Mouse (Mus musculus) neural tube, embryonic 15.5 days (tissue): ENCODE results near the gene Dynll1. TPM values are rescaled to one million over a fixed set of nuclear protein-coding genes. Genes with fewer than 3 reads are reported as not detected.

Experiments
- ATAC-seq: fragments of 200-750 bp; cut with Nextera tagmentation; 2 replicates; pipeline ENCODE4 v1.8.0; 2017; ENCODE audit warnings: mild to moderate bottlenecking, moderate TSS enrichment, moderate library complexity; ENCODE audit not compliant: low FRiP score
- H3K27ac ChIP-seq: fragments of 300-500 bp; sonication (generic); replicated peaks from 2 replicates; pipeline ENCODE4 v1.5.1; 2015; ENCODE audit warnings: mild to moderate bottlenecking, inconsistent platforms
- H3K27me3 ChIP-seq: fragments of 300-500 bp; sonication (generic); replicated peaks from 2 replicates; pipeline ENCODE4 v1.6.1; 2015; ENCODE audit warnings: inconsistent platforms
- H3K36me3 ChIP-seq: fragments of 300-500 bp; sonication (generic); 2 replicates; pipeline ENCODE4 v1.6.1; 2015; ENCODE audit warnings: inconsistent platforms
- H3K4me1 ChIP-seq: fragments of 300-500 bp; sonication (generic); 2 replicates; pipeline ENCODE4 v1.6.1; 2015; ENCODE audit warnings: inconsistent platforms
- H3K4me2 ChIP-seq: fragments of 300-500 bp; sonication (generic); 2 replicates; pipeline ENCODE4 v1.6.1; 2015; ENCODE audit warnings: inconsistent platforms, mild to moderate bottlenecking, moderate library complexity
- H3K4me3 ChIP-seq: fragments of 300-500 bp; sonication (generic); replicated peaks from 2 replicates; pipeline ENCODE4 v1.5.1; 2015; ENCODE audit warnings: mild to moderate bottlenecking, inconsistent platforms
- H3K9ac ChIP-seq: fragments of 300-500 bp; sonication (generic); replicated peaks from 2 replicates; pipeline ENCODE4 v1.6.1; 2015; ENCODE audit warnings: mild to moderate bottlenecking, inconsistent platforms
- H3K9me3 ChIP-seq: fragments of 300-500 bp; sonication (generic); replicated peaks from 2 replicates; pipeline ENCODE4 v1.6.1; 2016; ENCODE audit warnings: inconsistent platforms
- WGBS: fragments of 180-500 bp; shearing (Covaris S2); methylation state at CpG from one replicate; pipeline ENCODE4 v1.1.7; 2015; ENCODE audit warnings: mixed read lengths; 5-methylcytosine and 5-hydroxymethylcytosine counted together
- polyA plus RNA-seq: library from polyadenylated mRNA; unstranded; fragments of >200 nt; fragmentation: Nextera tagmentation; extraction: Ambion mirVana; gene quantifications from 2 replicates; pipeline ENCODE4 v1.2.1, GENCODE M21; 2015

Dynll1 gene
- polyA plus RNA-seq, 1 experiment from 2014 or later = 1,328 TPM

DNA sequence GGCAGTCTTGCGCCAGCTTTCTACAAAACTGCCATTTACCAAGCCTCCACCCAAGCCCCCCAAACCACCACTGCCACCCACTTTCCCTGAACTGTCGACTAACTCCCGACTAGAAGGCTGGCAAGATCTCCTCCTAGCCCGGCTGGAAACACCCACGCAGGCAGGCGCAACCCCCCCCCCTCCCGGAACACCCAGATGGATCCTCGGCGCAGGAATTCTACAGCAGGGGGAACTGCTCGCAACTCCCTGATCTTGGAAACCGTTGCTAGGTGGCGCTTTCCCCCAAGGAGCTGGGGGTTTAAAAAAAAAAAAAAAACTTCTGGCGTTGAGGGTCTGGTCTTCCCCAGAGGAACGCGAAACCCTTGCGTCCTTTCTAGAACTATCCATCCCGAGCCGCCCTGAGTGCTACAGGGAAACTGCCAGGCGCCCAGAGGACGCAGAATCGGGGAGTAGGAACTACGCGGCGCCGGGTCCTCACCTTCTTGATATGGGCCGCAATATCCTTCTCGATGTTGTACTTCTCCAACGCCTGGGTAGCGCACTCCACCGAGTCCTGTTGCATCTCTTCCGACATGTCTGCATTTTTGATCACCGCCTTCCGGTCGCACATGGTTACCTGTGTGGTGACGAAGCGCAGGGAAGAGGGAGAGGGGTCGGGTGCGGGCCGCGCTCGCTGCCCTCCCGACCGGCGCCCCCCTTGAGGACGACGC lies 609 bp downstream of the Dynll1 start:
- H3K36me3 ChIP-seq = peaks cover 35% of the 10 kb centered on the region
- WGBS = under 1% methylated on average over 46 of the region's 46 CpGs
- H3K9ac ChIP-seq = peak overlapping the region; percentile 88
- H3K4me2 ChIP-seq = peak overlapping the region; percentile 70
- peaks cover 34% of the 10 kb centered on the region for H3K4me1 ChIP-seq
- H3K27ac ChIP-seq = peak overlapping the region; percentile 93
- peak; percentile 62 for ATAC-seq
- no peaks in the 10 kb centered on the region for H3K9me3 ChIP-seq
- no peaks in the 10 kb centered on the region for H3K27me3 ChIP-seq
- H3K4me3 ChIP-seq = peak overlapping the region; percentile 82

DNA sequence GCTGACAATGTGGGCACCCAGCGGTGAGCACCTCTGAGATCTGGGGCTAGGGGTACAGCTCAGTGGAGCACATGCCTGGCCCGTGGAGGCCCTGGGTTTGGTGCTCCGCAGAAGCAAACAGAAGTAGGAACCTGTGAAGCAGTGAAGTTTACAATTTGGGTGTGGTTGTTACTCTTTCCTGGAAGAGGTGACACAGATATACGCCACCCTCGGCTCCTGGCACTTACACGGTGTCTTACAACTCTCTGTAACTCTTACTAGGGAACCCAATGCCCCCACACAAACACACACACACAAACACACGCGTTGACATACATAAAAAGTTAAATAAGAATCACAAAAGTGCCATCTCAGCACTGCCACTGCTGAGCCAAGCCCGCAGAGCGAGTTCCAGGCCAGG lies 4.5 kb downstream of the Dynll1 start:
- no peak overlapping the region for H3K27ac ChIP-seq
- no peak for ATAC-seq
- H3K4me1 ChIP-seq = peaks cover 24% of the 10 kb centered on the region
- 88% methylated on average over 10 of the region's 10 CpGs for WGBS
- H3K36me3 ChIP-seq = peaks cover 63% of the 10 kb centered on the region
- H3K9ac ChIP-seq = no peak overlapping the region
- H3K4me2 ChIP-seq = no peak overlapping the region
- no peaks in the 10 kb centered on the region for H3K9me3 ChIP-seq
- no peak overlapping the region for H3K4me3 ChIP-seq
- H3K27me3 ChIP-seq = no peaks in the 10 kb centered on the region

DNA sequence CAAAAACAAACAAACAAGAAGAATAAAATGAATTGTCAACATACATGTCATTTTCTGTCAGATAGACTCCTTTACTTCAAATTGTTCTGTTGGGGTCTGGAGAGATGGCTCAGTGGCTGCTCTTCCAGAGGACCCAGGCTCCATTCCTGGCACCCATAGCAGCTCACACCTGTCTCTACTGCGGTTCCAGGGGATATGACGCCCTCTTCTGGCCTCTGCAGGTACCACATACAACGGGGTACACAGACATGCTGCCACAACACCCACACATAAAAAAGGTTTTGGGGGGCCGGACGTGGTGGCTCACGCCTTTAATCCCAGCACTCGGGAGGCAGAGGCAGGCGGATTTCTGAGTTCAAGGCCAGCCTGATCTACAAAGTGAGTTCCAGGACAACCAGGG lies 6.6 kb downstream of the Dynll1 start:
- WGBS = 90% methylated on average over 8 of the region's 8 CpGs
- Histone ChIP-seq H3K27me3 (no peaks in the 10 kb centered on the region), H3K9me3 (no peaks in the 10 kb centered on the region), H3K27ac (no peak overlapping the region), H3K4me2 (no peak overlapping the region), H3K4me1 (peaks cover 17% of the 10 kb centered on the region), H3K9ac (no peak overlapping the region), H3K36me3 (peaks cover 81% of the 10 kb centered on the region), H3K4me3 (no peak overlapping the region)
- no peak for ATAC-seq

DNA sequence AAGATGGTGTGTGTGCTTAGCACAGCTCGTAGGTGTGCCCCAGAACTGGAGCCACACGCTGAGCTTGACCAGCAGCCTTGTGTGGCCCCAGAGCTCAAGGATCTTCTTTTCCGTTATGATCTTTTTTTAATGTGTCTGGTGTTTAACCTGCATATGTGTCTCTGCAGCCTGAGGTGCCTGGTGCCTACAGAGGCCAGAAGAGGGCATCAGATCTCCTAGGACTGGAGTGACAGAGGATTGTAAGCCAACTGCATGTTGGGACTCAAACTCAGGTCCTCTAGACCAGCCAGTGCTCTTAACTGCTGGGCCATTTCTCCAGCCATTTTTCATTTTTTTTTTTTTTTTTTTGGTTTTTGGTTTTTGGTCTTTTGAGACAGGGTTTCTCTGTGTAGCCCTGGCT lies 16.1 kb downstream of the Dynll1 start:
- H3K36me3 ChIP-seq = peaks cover 51% of the 10 kb centered on the region
- H3K4me1 ChIP-seq = peaks cover 7% of the 10 kb centered on the region

DNA sequence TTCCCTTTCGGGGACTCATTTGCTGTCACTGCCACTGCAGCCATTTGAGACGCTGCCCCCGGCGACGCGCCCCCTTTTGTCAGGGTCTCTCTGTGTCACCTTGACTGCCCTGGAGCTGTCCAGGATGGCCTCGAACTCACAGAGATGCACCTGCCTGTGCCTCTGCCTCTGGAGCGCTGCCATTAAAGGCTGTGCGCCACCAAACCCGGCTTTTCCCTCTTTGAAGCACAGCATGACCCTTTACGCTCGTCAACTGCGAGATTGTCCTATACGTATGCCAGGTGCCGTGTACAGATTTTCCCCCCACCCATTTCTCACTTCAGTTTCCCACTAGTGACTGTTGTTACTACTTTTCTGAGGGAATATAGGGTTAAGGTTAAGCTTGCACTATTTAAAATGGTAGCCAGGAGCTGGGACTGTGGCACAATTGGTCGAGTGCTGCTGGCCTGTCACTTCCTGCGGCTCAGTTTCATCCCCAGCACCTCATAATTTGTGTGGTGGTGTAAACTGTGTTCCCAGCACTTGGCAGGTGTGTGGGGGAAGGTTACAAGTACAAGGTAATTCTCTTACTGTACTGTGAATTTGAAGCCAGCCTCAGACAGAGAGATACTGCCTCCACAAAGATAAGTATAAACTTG lies 20.6 kb downstream of the Dynll1 start:
- Histone ChIP-seq H3K4me1 (peaks cover 10% of the 10 kb centered on the region), H3K4me2 (peak overlapping the region; percentile 92), H3K36me3 (peaks cover 19% of the 10 kb centered on the region), H3K9ac (peak overlapping the region; percentile 96), H3K4me3 (peak overlapping the region; percentile 97), H3K27me3 (no peaks in the 10 kb centered on the region), H3K27ac (peak overlapping the region; percentile 79), H3K9me3 (no peaks in the 10 kb centered on the region)
- 6% methylated on average over 17 of the region's 17 CpGs for WGBS
- peak; percentile 57; the same call in 1 of the 2 replicates for ATAC-seq

More for the DNA sequence above, 16.1 kb downstream of the Dynll1 start:
- Histone ChIP-seq H3K9ac (no peak overlapping the region), H3K9me3 (no peaks in the 10 kb centered on the region), H3K27me3 (no peaks in the 10 kb centered on the region), H3K4me3 (no peak overlapping the region), H3K27ac (no peak overlapping the region), H3K4me2 (no peak overlapping the region)
- 83% methylated on average over 3 of the region's 3 CpGs for WGBS
- no peak for ATAC-seq

DNA sequence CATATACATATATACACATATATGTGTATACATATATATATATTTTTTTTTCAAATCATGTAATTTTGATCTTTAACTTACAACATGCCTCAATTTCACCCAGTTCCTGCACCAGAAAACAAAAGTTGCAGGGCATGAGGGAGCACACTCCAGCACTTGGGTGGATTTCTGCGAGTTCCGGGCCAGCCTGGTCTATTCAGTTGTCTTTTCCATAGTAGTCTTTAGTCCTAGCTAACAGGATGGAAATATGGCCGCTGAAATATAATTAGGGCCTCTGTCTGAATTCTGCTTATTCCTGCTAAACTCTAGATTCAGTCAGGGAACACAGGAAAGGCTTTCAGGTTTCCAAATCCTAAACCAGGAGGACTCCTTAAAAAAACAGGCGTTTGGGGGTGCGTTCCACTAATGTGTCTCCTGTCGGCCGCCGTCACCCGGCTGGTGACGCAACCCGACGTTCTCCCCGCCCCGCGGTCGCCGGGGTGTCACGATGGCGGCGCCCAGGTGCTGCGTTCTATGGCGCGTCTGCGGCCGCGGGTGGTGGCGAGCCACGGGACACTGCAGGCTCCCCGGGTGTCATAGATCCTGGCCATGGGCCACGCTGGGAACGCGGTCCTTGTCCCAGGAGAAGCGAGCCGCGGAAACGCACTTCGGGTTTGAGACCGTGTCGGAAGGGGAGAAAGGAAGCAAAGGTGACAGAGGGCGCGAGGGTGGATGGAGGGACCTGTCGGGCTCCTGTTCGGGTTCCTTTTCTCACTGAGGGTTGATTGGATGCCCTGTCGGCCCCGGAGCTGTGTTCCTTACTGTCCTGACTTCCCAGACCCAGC lies 21.4 kb downstream of the Dynll1 start, which contains the start of gene Coq5:
Gene Coq5, plus strand, starts transcription at position 441 of the 824 bp plus-strand sequence.
- 3% methylated on average over 45 of the region's 45 CpGs for WGBS
- Histone ChIP-seq H3K27ac (peak within 1 kb of the TSS; percentile 79), H3K4me1 (peaks cover 10% of the 10 kb centered on the region)

DNA sequence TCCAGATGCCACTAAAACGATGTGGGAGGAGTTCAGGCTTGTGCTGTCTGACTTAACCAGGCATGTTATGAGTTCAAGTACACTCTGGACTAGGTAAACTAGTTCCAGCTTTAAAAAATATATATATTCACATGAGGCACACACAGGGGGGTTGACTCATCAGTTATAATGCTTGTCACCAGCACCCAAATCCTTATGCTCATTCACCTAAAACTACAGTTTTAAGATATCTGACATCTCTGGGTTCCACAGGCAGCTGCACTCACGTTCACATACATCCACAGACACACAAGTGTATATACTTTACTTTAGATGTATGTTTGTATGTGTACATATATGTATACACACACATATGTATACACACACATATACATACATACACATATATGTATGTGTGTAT lies 22.0 kb downstream of the Dynll1 start:
- Histone ChIP-seq H3K27me3 (no peaks in the 10 kb centered on the region), H3K4me3 (no peak overlapping the region), H3K9ac (no peak overlapping the region), H3K9me3 (no peaks in the 10 kb centered on the region), H3K27ac (no peak overlapping the region), H3K4me2 (no peak overlapping the region), H3K36me3 (peaks cover 7% of the 10 kb centered on the region), H3K4me1 (peaks cover 10% of the 10 kb centered on the region)
- 67% methylated on average over 2 of the region's 2 CpGs for WGBS
- ATAC-seq = no peak

More for the DNA sequence above, 21.4 kb downstream of the Dynll1 start, which contains the start of gene Coq5:
- peak within 1 kb of the TSS; percentile 96 for H3K9ac ChIP-seq
- peak within 1 kb of the TSS; percentile 92 for H3K4me2 ChIP-seq
- H3K27me3 ChIP-seq = no peaks in the 10 kb centered on the region
- peak; percentile 77 for ATAC-seq
- H3K4me3 ChIP-seq = peak within 1 kb of the TSS; percentile 97
- no peaks in the 10 kb centered on the region for H3K9me3 ChIP-seq
- H3K36me3 ChIP-seq = peaks cover 14% of the 10 kb centered on the region

DNA sequence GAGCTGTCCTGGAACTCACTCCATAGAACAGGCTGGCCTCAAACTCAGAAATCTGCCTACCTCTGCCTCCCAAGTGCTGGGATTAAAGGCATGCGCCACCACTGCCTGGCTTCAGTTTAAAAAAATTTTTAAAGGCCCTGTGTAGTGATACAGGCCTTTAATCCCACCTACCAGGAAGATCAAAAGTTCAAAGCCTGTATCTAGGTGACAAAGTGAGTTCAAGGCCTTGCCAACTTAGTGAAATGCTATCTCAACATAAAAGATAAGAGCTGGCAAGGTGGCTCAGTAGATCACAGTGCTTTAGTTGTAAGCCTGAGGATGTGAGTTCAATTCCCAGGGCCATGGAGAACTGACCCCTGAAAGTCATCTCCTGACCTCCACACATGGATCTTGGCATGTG lies 22.7 kb downstream of the Dynll1 start:
- Histone ChIP-seq H3K4me3 (no peak overlapping the region), H3K27me3 (no peaks in the 10 kb centered on the region), H3K36me3 (peaks cover under 1% of the 10 kb centered on the region; the same call in 1 of the 2 replicates), H3K27ac (no peak overlapping the region), H3K9ac (no peak overlapping the region), H3K9me3 (no peaks in the 10 kb centered on the region), H3K4me1 (peaks cover 16% of the 10 kb centered on the region), H3K4me2 (no peak overlapping the region)
- 94% methylated on average over 1 of the region's 1 CpGs for WGBS
- ATAC-seq = no peak

DNA sequence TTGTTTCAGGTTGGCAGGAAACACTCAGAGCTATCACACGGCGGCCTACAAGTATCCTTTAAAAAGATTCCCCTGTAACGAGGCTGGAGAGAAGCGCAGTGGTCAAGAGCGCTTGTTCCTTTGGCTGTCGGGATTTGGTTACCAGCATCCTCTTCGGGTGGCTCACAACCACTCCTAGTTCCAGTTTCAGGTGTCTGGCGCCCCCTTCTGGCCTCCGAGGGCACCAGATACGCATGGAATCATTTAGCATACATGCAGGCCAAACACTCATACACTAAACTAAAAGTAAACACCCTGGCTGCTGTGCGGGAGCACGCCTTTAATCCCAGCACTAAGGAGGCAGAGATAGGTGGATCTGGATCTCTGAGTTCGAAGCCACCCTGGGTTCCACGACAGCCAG lies 24.8 kb downstream of the Dynll1 start:
- ATAC-seq = no peak
- Histone ChIP-seq H3K9me3 (no peaks in the 10 kb centered on the region), H3K27me3 (no peaks in the 10 kb centered on the region), H3K36me3 (no peaks in the 10 kb centered on the region), H3K4me3 (no peak overlapping the region), H3K4me2 (no peak overlapping the region), H3K4me1 (peaks cover 27% of the 10 kb centered on the region), H3K27ac (no peak overlapping the region), H3K9ac (no peak overlapping the region)
- WGBS = 37% methylated on average over 14 of the region's 14 CpGs

DNA sequence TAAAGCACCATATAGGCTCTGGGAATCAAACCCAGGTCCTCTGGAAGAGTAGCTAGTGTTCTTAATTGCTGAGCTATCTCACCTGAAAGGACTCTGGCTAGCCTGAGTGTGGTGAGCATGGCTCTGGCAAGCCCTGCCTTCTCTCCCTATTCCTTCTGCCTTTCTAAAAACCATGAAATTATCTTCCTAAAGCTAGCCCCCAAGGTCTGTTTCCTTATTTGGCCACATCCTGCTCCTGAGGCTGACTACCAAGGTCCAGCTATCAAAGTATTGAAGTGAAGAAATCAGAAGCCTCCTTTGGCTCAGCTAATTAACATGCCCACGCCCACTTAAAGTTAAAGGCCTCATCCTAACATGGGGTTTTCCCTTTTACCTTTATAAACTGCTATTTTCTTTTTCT lies 26.0 kb downstream of the Dynll1 start:
- H3K4me2 ChIP-seq = no peak overlapping the region
- no peak overlapping the region for H3K9ac ChIP-seq
- H3K27ac ChIP-seq = no peak overlapping the region
- no peak overlapping the region for H3K4me3 ChIP-seq
- peaks cover 32% of the 10 kb centered on the region for H3K4me1 ChIP-seq
- no peaks in the 10 kb centered on the region for H3K9me3 ChIP-seq
- ATAC-seq = no peak
- no peaks in the 10 kb centered on the region for H3K36me3 ChIP-seq
- no peaks in the 10 kb centered on the region for H3K27me3 ChIP-seq
- WGBS = 91% methylated on average over 1 of the region's 1 CpGs

DNA sequence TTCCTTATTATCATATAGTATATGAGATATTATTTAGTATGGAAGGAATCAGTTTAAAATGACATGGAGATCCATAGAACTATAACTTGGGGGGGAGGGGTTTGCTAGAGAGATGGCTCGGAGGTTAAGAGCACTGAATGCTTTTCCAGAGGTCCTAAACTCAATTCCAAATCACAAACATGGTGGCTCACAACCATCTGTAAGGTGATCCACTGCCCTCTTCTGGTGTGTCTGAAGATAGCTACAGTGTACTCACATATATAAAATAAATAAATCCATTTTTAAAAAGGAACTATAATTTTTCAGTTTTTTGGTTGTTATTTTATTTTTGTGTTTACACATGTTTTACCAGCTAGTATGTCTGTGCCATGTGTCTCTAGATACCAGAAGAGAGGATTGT lies 26.4 kb downstream of the Dynll1 start:
- no peaks in the 10 kb centered on the region for H3K36me3 ChIP-seq
- H3K4me3 ChIP-seq = no peak overlapping the region
- no peak overlapping the region for H3K27ac ChIP-seq
- no peaks in the 10 kb centered on the region for H3K9me3 ChIP-seq
- peaks cover 36% of the 10 kb centered on the region for H3K4me1 ChIP-seq
- H3K9ac ChIP-seq = no peak overlapping the region
- H3K27me3 ChIP-seq = no peaks in the 10 kb centered on the region
- no peak overlapping the region for H3K4me2 ChIP-seq
- no peak for ATAC-seq
- 63% methylated on average over 1 of the region's 1 CpGs for WGBS
